Mouse (Mus musculus) mesoderm, embryonic 11.5 days (tissue): ENCODE data around the gene Smc1a.

Source experiments
- DNase-seq: peaks from one replicate; pipeline ENCODE4 v3.0.0-alpha.2; 2012; ENCODE audit warnings: low read depth, low spot score

The Smc1a gene

GRCm38 (mm10) chrX:152016151-152017145, at the start of gene Smc1a, which contains the start of gene Ribc1:
TSS of gene Smc1a (plus strand) at chrX:152016428.
TSS of gene Ribc1 (minus strand) at chrX:152016295.
- peak; percentile 94 for DNase-seq

DNA sequence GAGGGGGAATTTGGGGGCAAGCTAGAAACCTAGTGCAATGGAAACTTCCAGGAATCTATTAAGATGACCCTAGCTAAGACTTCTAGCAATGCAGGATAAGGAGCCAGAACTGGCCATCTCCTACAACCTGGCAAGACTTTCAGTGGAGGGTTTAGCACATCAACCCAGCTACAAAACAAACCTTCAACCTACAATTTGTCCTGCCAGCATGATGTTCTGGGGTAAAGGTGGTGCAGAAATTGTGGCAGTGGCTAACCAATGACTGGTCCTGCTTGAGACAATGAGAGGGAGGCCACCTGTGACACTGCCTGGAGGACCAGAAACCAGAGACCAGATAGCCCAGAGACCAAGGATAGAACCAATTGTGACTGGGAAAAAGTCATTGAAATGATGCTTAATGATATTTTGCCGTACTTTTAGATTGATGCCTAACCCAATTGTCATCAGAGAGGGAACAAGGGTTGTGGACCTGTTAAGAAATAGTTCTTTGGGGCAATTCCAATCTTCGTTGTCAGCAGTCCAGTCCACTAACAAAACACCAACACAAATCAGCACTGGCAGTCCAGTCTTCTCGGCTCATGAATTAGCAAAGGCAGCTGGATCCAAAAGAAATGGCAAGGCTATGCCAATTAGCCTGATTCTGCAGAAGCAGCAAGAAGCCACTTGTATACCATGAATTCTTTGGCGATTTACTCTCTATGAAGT, 17.1 kb upstream of the Smc1a start:
- DNase-seq, result no peak

- DNase-seq, result no peak
Measured at GRCm38 (mm10) chrX:152001182-152001684, 15.0 kb upstream of the Smc1a start.

- peak; percentile 82 for DNase-seq
Measured at GRCm38 (mm10) chrX:152001737-152002710, 14.2 kb upstream of the Smc1a start, which contains the start of gene Hsd17b10. TSS of gene Hsd17b10 (plus strand) at chrX:152001845.

DNA sequence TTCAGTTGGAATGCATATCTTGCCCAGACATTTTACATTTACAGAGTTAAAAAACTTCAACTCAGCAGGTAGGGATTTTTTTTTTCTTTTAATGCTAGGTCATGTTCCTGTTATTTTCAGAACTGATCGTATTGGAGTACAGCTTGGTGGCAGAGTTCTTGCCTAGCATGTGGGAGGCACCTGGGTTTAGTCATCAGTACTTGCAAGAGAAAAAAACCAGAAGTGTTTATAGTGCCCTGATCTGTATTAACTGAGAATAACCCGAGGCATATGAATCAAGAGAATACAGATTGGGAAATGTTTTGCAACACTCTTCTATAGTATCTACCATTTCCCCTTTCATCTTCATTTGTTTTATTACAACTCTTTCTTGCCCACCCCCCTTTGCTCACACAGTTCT, 13.4 kb upstream of the Smc1a start:
- no peak for DNase-seq

GRCm38 (mm10) chrX:152007863-152008262, 8.4 kb upstream of the Smc1a start:
- no peak for DNase-seq

DNA sequence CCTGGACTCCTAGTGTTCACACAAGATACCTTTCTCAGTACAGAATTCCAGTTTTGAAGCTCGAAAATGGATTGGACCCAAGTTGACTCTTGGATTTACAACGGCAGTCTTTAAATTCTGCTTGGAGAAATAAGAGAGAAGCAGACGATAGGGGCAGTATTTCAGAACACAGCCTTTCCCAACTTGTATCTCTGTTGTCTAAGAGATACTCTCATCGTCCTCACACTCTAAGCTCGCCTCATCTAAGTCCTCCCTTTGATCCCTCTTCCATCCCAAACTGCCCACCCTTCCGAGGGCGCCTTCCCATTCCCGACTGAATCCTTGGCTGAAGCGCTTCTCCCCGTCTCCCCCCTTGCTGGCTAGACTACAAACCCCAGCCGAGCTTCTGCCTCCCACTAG, 477 bp upstream of the Smc1a start:
- DNase-seq, result peak; percentile 1

DNA sequence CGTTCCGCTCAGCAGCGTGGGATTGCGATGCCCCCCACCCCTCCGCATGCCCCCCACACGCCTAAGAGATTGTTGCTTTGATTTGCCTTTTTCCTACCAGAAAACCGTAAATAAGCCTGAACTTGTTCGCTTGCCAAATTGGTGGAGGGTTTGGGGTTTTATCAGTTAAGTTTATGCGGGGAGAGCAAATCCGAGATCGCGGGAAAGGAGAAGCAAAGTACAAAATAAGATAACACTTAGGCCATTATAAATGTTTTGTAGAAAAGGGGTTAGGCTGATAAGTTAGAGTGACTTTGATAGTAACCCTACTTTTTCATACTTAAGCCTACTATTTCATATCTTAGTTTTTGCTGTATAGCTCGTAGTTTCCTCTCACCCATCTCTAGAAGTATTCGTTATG, 958 bp downstream of the Smc1a start:
- no peak for DNase-seq

DNA sequence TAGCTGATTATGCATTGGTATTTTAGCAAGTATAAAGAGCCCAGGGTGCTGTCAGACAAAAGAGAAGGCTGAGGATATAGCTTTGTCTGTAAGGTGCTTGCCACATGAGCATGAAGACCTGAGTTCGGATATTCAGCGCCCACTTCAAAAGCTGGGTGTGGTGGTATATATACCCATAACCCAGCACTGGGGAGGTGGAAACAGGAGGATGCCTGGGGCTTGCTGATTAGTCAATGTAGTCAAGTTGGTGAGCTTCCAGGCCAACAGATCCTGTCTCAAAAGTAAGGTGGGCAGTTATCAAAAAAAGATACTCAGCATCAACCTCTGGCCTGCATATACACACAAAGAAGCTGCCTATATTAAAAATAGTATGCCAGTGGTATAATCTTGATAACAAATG, 3.1 kb downstream of the Smc1a start:
- DNase-seq, result no peak

DNA sequence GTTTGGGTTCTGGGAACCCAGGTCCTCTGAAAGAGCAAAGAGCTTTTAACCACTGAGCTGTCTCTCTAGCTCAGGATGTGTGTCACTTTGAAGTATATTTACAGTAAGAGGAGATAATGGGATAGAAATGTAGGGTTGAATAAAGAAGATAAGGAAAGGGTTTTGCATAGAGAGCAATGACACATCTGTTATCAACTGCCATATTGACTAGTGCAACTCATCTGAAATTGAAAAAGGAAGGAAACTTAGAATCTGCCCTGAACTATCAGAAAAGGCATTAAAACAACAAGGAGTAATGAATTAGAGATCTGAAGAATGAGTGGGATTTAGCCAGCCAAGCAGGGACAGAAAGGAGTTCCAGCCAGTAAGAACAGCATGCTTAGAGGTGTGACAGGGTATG, 23.6 kb downstream of the Smc1a start:
- DNase-seq, result no peak

GRCm38 (mm10) chrX:152047230-152047629, 31.0 kb downstream of the Smc1a start:
- no peak for DNase-seq

- DNase-seq, result no peak
Measured at GRCm38 (mm10) chrX:152052546-152052945, 36.3 kb downstream of the Smc1a start.

- no peak for DNase-seq
Measured at GRCm38 (mm10) chrX:152054094-152054493, 37.9 kb downstream of the Smc1a start.

DNA sequence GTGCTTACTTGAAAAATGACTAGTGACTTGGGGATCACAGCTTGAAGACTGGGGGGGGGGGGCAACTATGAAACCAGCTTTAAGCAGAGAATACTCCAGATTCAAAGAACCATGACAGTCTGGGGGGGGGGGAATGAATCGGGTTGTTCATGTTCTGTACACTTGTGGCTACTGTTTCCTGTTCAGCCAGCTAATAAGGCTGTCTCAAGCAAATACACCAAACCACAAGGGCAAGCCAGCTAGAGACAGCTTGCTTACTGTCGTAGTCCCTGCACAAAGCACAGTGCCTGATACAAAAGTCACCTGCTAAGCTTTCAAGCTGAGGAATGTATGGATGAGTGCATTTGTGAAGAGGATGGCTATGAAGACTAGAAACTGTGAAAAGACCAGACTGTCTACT, 49.4 kb downstream of the Smc1a start:
- DNase-seq, result no peak

DNA sequence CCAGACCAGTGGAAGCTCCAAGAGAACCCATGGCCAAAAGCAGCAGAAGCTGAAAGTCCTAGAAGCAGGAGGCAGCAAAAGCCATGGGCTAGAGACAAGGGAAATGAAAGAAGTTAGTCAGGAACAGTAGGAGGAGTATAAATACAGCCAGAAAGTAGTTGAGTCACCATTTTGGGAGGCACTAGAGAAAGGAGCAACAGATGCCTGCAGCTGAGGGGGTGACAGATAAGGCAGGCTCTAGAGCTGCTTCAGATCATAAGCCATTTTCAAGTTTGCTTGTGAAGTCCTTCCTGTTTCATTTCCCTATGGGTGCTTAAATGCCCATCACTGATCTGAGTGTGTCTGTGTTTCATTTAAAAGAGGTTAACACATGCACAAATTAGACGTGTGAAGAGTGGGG, 51.6 kb downstream of the Smc1a start:
- no peak for DNase-seq

DNA sequence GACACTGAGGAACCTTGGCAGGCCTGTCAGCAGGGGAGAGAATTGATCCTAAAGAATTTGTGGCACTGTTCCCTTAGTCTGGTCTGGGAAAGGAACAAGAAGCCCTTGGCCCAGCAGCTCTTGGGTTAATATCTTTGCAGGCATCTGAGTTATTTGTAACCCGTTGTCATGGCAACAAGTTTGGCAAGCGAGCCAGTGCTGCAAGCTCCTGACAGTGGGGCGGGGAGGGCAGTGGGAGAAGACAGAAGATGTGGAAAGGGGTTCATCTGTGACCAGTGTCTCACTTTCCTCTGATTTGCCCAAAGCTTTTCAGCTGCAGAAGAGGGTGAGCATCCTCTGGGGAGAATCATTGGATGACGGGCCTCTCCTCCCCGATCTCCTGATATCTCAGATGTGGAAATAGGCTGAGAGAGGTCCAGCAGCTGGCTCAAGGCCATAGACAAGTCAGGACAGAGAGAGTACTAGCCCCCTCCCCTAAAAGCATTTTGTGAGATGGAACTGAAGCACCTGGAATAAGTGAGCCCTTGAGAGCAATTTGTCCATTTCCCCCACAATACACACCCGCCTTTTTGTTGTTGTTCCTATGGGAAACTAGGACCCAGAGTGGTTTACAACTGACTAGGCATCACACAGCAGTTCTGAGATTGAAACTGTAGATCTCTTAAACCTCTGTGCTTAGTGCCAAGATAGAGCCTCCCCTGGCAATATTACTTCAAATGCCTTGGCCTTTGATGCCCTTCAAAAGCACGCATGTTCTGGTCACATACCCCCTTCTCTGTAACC, 73.8 kb downstream of the Smc1a start:
- DNase-seq, result peak; percentile 55

GRCm38 (mm10) chrX:152097572-152097971, 81.3 kb downstream of the Smc1a start:
- no peak for DNase-seq
